Mouse (Mus musculus) kidney, postnatal 0 days (tissue): ENCODE measurements around the gene Zdhhc12. TPM values are rescaled to one million over a fixed set of nuclear protein-coding genes. Genes with fewer than 3 reads are reported as not detected.

ENCODE experiments used
- ATAC-seq: fragments of 200-750 bp; cut with Nextera tagmentation; replicated peaks from 2 replicates; pipeline ENCODE4 v1.8.0; 2017; ENCODE audit warnings: low read depth, moderate number of reproducible peaks, moderate TSS enrichment, moderate library complexity; ENCODE audit not compliant: low FRiP score
- DNase-seq: peaks from one replicate; pipeline ENCODE4 v3.0.0-alpha.2; 2016; ENCODE audit warnings: low spot score
- H3K27ac ChIP-seq: fragments of 300-500 bp; sonication (generic); 2 replicates; pipeline ENCODE4 v1.5.1; 2014; ENCODE audit warnings: mild to moderate bottlenecking
- H3K27me3 ChIP-seq: fragments of 300-500 bp; sonication (generic); 2 replicates; pipeline ENCODE4 v1.6.1; 2014; ENCODE audit warnings: low read length, mixed read lengths; ENCODE audit not compliant: insufficient read depth
- H3K36me3 ChIP-seq: fragments of 300-500 bp; sonication (generic); 2 replicates; pipeline ENCODE4 v1.6.1; 2014; ENCODE audit warnings: low read length, mixed read lengths; ENCODE audit not compliant: insufficient read depth
- H3K4me1 ChIP-seq: fragments of 300-500 bp; sonication (generic); replicated peaks from 2 replicates; pipeline ENCODE4 v1.6.1; 2014; ENCODE audit warnings: antibody characterized with exemption, low read length, mixed read lengths; ENCODE audit not compliant: insufficient read depth
- H3K4me2 ChIP-seq: fragments of 300-500 bp; sonication (generic); 2 replicates; pipeline ENCODE4 v1.6.1; 2014; ENCODE audit warnings: mild to moderate bottlenecking, low read length, moderate library complexity, mixed read lengths
- H3K4me3 ChIP-seq: fragments of 300-500 bp; sonication (generic); replicated peaks from 2 replicates; pipeline ENCODE4 v1.5.1; 2014; ENCODE audit warnings: low read depth, low read length
- H3K9ac ChIP-seq: fragments of 300-500 bp; sonication (generic); 2 replicates; pipeline ENCODE4 v1.6.1; 2014; ENCODE audit warnings: low read depth, low read length
- H3K9me3 ChIP-seq: fragments of 300-500 bp; sonication (generic); replicated peaks from 2 replicates; pipeline ENCODE4 v1.6.1; 2016; ENCODE audit warnings: low read length, inconsistent platforms, mixed read lengths
- CTCF ChIP-seq: IDR thresholded peaks from 2 replicates; pipeline ENCODE4 v1.5.1; 2016; ENCODE audit warnings: antibody characterized with exemption, low read depth, mild to moderate bottlenecking, moderate library complexity
- WGBS: fragments of 180-500 bp; shearing (Covaris S2); extraction: QIAGEN DNeasy Blood & Tissue Kit; methylation state at CpG from one replicate; pipeline ENCODE4 v1.1.7; 2014; 5-methylcytosine and 5-hydroxymethylcytosine counted together
- polyA plus RNA-seq: library from polyadenylated mRNA; unstranded; fragments of >200 nt; fragmentation: Nextera tagmentation; extraction: Ambion mirVana; gene quantifications from 2 replicates; pipeline ENCODE4 v1.2.1, GENCODE M21; 2015

Zdhhc12 gene
- polyA plus RNA-seq, 1 experiment from 2014 or later = 31.8 TPM

GRCm38 (mm10) chr2:30123729-30124471 is 30.5 kb upstream of the Zdhhc12 start:
- Histone ChIP-seq H3K4me3 (peak overlapping the region; percentile 71), H3K4me1 (peaks cover 15% of the 10 kb centered on the region; the same call in 1 of the 2 replicates), H3K9ac (peak overlapping the region; percentile 88), H3K27me3 (no peaks in the 10 kb centered on the region), H3K36me3 (no peaks in the 10 kb centered on the region), H3K4me2 (peak overlapping the region; percentile 94), H3K9me3 (no peaks in the 10 kb centered on the region), H3K27ac (peak overlapping the region; percentile 90)
- TF ChIP-seq CTCF = no peak; the same call in 1 of the 2 replicates
- ATAC-seq = no peak; the same call in 1 of the 2 replicates
- no peak for DNase-seq
- WGBS = under 1% methylated on average over 44 of the region's 44 CpGs

- ATAC-seq = no peak
- no peaks in the 10 kb centered on the region for H3K36me3 ChIP-seq
- no peaks in the 10 kb centered on the region for H3K27me3 ChIP-seq
- peaks cover 15% of the 10 kb centered on the region; the same call in 1 of the 2 replicates for H3K4me1 ChIP-seq
- WGBS = 81% methylated on average over 5 of the region's 5 CpGs
- H3K27ac ChIP-seq = no peak overlapping the region
- no peak for DNase-seq
- no peaks in the 10 kb centered on the region for H3K9me3 ChIP-seq
- H3K4me2 ChIP-seq = no peak overlapping the region
- TF ChIP-seq CTCF = no peak
- H3K4me3 ChIP-seq = no peak overlapping the region
- no peak overlapping the region for H3K9ac ChIP-seq
Observed at GRCm38 (mm10) chr2:30122766-30123165, 29.3 kb upstream of the Zdhhc12 start.

GRCm38 (mm10) chr2:30120269-30120668 is 26.8 kb upstream of the Zdhhc12 start:
- 0 out of 2 replicates have a peak, but pooled peaks cover 6% of the 10 kb centered on the region for H3K36me3 ChIP-seq
- TF ChIP-seq CTCF = no peak
- ATAC-seq (no peak), DNase-seq (no peak)
- H3K27me3 ChIP-seq = no peaks in the 10 kb centered on the region
- no peak overlapping the region for H3K9ac ChIP-seq
- H3K4me2 ChIP-seq = no peak overlapping the region
- H3K9me3 ChIP-seq = no peaks in the 10 kb centered on the region
- WGBS = 84% methylated on average over 4 of the region's 4 CpGs
- H3K4me1 ChIP-seq = peaks cover 15% of the 10 kb centered on the region; the same call in 1 of the 2 replicates
- no peak overlapping the region for H3K4me3 ChIP-seq
- H3K27ac ChIP-seq = no peak overlapping the region

- H3K27ac ChIP-seq = no peak overlapping the region
- 0 out of 2 replicates have a peak, but pooled peaks cover 6% of the 10 kb centered on the region for H3K36me3 ChIP-seq
- ATAC-seq (no peak), DNase-seq (peak; percentile 11)
- H3K9ac ChIP-seq = no peak overlapping the region
- H3K4me2 ChIP-seq = no peak overlapping the region
- no peaks in the 10 kb centered on the region for H3K27me3 ChIP-seq
- TF ChIP-seq CTCF = no peak; the same call in 1 of the 2 replicates
- H3K9me3 ChIP-seq = no peaks in the 10 kb centered on the region
- no peak overlapping the region for H3K4me3 ChIP-seq
- peaks cover 10% of the 10 kb centered on the region; the same call in 1 of the 2 replicates for H3K4me1 ChIP-seq
- 30% methylated on average over 6 of the region's 6 CpGs for WGBS
Observed at GRCm38 (mm10) chr2:30119641-30120051, 26.2 kb upstream of the Zdhhc12 start.

- Histone ChIP-seq H3K4me3 (no peak overlapping the region), H3K9me3 (no peaks in the 10 kb centered on the region), H3K9ac (no peak overlapping the region), H3K4me1 (no peaks in the 10 kb centered on the region), H3K27ac (no peak overlapping the region), H3K4me2 (no peak overlapping the region), H3K36me3 (peaks cover 50% of the 10 kb centered on the region), H3K27me3 (no peaks in the 10 kb centered on the region)
- no peak for TF ChIP-seq CTCF
- ATAC-seq = no peak
- 90% methylated on average over 5 of the region's 5 CpGs for WGBS
- no peak for DNase-seq
Observed at GRCm38 (mm10) chr2:30112564-30112963, 19.1 kb upstream of the Zdhhc12 start.

- 99% methylated on average over 2 of the region's 2 CpGs for WGBS
- no peaks in the 10 kb centered on the region for H3K27me3 ChIP-seq
- H3K27ac ChIP-seq = no peak overlapping the region
- no peak overlapping the region for H3K9ac ChIP-seq
- no peaks in the 10 kb centered on the region for H3K9me3 ChIP-seq
- TF ChIP-seq CTCF = no peak
- no peaks in the 10 kb centered on the region for H3K4me1 ChIP-seq
- peaks cover 56% of the 10 kb centered on the region for H3K36me3 ChIP-seq
- no peak for ATAC-seq
- H3K4me3 ChIP-seq = no peak overlapping the region
- no peak for DNase-seq
- H3K4me2 ChIP-seq = no peak overlapping the region
Observed at GRCm38 (mm10) chr2:30111500-30111899, 18.1 kb upstream of the Zdhhc12 start.
